Mouse (Mus musculus) hindbrain, embryonic 16.5 days (tissue): ENCODE data around the gene Nebl. TPM values are rescaled to one million over a fixed set of nuclear protein-coding genes. Genes with fewer than 3 reads are reported as not detected.
A peak's percentile ranks its signal among the peaks of the same experiment; 100 is the strongest.

Experiments used
- ATAC-seq: fragments of 200-750 bp; cut with Nextera tagmentation; 2 replicates; pipeline ENCODE4 v1.8.0; 2017; ENCODE audit warnings: moderate TSS enrichment, moderate library complexity
- H3K27ac ChIP-seq: fragments of 300-500 bp; sonication (generic); 2 replicates; pipeline ENCODE4 v1.5.1; 2014; ENCODE audit warnings: low read depth, mild to moderate bottlenecking, control low read depth, low read length, moderate library complexity
- H3K27me3 ChIP-seq: fragments of 300-500 bp; sonication (generic); replicated peaks from 2 replicates; pipeline ENCODE4 v1.6.1; 2014; ENCODE audit warnings: low read length; ENCODE audit not compliant: control insufficient read depth, insufficient read depth
- H3K36me3 ChIP-seq: fragments of 300-500 bp; sonication (generic); 2 replicates; pipeline ENCODE4 v1.6.1; 2014; ENCODE audit warnings: mild to moderate bottlenecking, low read length, moderate library complexity, mixed read lengths; ENCODE audit not compliant: control insufficient read depth, insufficient read depth
- H3K4me1 ChIP-seq: fragments of 300-500 bp; sonication (generic); 2 replicates; pipeline ENCODE4 v1.6.1; 2014; ENCODE audit warnings: low read depth, low read length; ENCODE audit not compliant: control insufficient read depth, insufficient read depth
- H3K4me2 ChIP-seq: fragments of 300-500 bp; sonication (generic); 2 replicates; pipeline ENCODE4 v1.6.1; 2014; ENCODE audit warnings: mild to moderate bottlenecking, low read length, control low read depth, moderate library complexity
- H3K4me3 ChIP-seq: fragments of 300-500 bp; sonication (generic); 2 replicates; pipeline ENCODE4 v1.5.1; 2014; ENCODE audit warnings: mild to moderate bottlenecking, low read length, control low read depth, moderate library complexity
- H3K9ac ChIP-seq: fragments of 300-500 bp; sonication (generic); 2 replicates; pipeline ENCODE4 v1.6.1; 2014; ENCODE audit warnings: low read depth, mild to moderate bottlenecking, control low read depth, low read length, moderate library complexity
- H3K9me3 ChIP-seq: fragments of 300-500 bp; sonication (generic); 2 replicates; pipeline ENCODE4 v1.6.1; 2014; ENCODE audit warnings: mild to moderate bottlenecking, low read length, moderate library complexity; ENCODE audit not compliant: control insufficient read depth
- WGBS: fragments of 180-500 bp; shearing (Covaris S2); extraction: QIAGEN DNeasy Blood & Tissue Kit; methylation state at CpG from one replicate; pipeline ENCODE4 v1.1.7; 2014; 5-methylcytosine and 5-hydroxymethylcytosine counted together
- polyA plus RNA-seq: library from polyadenylated mRNA; unstranded; fragments of >200 nt; fragmentation: Nextera tagmentation; extraction: Ambion mirVana; gene quantifications from 2 replicates; pipeline ENCODE4 v1.2.1, GENCODE M21; 2015

The Nebl gene
- polyA plus RNA-seq, 1 experiment from 2014 or later: 16.4 TPM

DNA sequence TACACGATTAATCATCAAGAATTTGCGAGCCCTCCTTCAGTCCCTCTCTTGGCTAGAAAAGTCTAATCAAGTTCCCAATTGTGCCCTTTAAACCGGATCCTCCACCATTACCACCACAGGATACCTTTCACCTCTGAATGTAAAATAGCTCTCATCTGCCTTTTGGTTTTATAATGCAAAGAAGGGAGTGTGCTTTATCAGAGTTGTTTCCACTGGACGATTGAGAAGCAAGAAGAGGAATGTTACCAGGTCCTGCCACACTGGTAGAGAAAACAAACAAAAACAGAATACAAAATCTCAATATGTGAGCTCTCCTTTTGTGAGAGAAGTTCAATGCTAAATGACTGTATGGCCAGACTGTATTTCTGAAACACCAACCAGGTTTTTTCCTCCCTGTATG lies 127.7 kb downstream of the Nebl start:
- H3K36me3 ChIP-seq: no peaks in the 10 kb centered on the region
- H3K27ac ChIP-seq: no peak overlapping the region
- H3K4me1 ChIP-seq: no peaks in the 10 kb centered on the region
- no peak overlapping the region for H3K9ac ChIP-seq
- WGBS: 61% methylated on average over 4 of the region's 4 CpGs
- no peak overlapping the region for H3K4me3 ChIP-seq
- H3K27me3 ChIP-seq: no peaks in the 10 kb centered on the region
- no peak overlapping the region for H3K4me2 ChIP-seq
- no peak for ATAC-seq
- H3K9me3 ChIP-seq: no peaks in the 10 kb centered on the region

- no peaks in the 10 kb centered on the region for H3K4me1 ChIP-seq
- no peak; the same call in 1 of the 2 replicates for ATAC-seq
- H3K36me3 ChIP-seq: no peaks in the 10 kb centered on the region
- H3K9ac ChIP-seq: no peak overlapping the region
- 52% methylated on average over 2 of the region's 2 CpGs for WGBS
- no peaks in the 10 kb centered on the region for H3K9me3 ChIP-seq
- H3K27ac ChIP-seq: no peak overlapping the region
- no peak overlapping the region for H3K4me2 ChIP-seq
- H3K4me3 ChIP-seq: no peak overlapping the region
- no peaks in the 10 kb centered on the region for H3K27me3 ChIP-seq
Measured at GRCm38 (mm10) chr2:17600652-17601051, 130.6 kb downstream of the Nebl start.

GRCm38 (mm10) chr2:17599860-17600259 lies 131.4 kb downstream of the Nebl start:
- Histone ChIP-seq H3K9ac (no peak overlapping the region), H3K4me2 (no peak overlapping the region), H3K27me3 (no peaks in the 10 kb centered on the region), H3K36me3 (no peaks in the 10 kb centered on the region), H3K4me1 (no peaks in the 10 kb centered on the region), H3K4me3 (no peak overlapping the region), H3K27ac (no peak overlapping the region), H3K9me3 (no peaks in the 10 kb centered on the region)
- no peak for ATAC-seq
- WGBS: 45% methylated on average over 4 of the region's 4 CpGs

- ATAC-seq: no peak
- WGBS: 53% methylated on average over 2 of the region's 2 CpGs
- H3K27ac ChIP-seq: no peak overlapping the region
- no peaks in the 10 kb centered on the region for H3K36me3 ChIP-seq
- no peaks in the 10 kb centered on the region; the same call in 1 of the 2 replicates for H3K9me3 ChIP-seq
- no peak overlapping the region for H3K4me3 ChIP-seq
- no peaks in the 10 kb centered on the region for H3K4me1 ChIP-seq
- H3K9ac ChIP-seq: no peak overlapping the region
- H3K27me3 ChIP-seq: no peaks in the 10 kb centered on the region
- no peak overlapping the region for H3K4me2 ChIP-seq
Measured at GRCm38 (mm10) chr2:17597932-17598331, 133.3 kb downstream of the Nebl start.

GRCm38 (mm10) chr2:17589669-17590068 lies 141.6 kb downstream of the Nebl start:
- Histone ChIP-seq H3K36me3 (no peaks in the 10 kb centered on the region), H3K9me3 (no peaks in the 10 kb centered on the region; the same call in 1 of the 2 replicates), H3K27ac (no peak overlapping the region), H3K9ac (no peak overlapping the region), H3K4me1 (no peaks in the 10 kb centered on the region), H3K4me2 (no peak overlapping the region), H3K27me3 (no peaks in the 10 kb centered on the region), H3K4me3 (no peak overlapping the region)
- WGBS: 95% methylated on average over 3 of the region's 3 CpGs
- no peak for ATAC-seq

GRCm38 (mm10) chr2:17585329-17585992 lies 145.8 kb downstream of the Nebl start:
- ATAC-seq: no peak
- H3K36me3 ChIP-seq: no peaks in the 10 kb centered on the region
- no peak overlapping the region for H3K27ac ChIP-seq
- H3K9me3 ChIP-seq: no peaks in the 10 kb centered on the region
- no peak overlapping the region for H3K4me2 ChIP-seq
- 91% methylated on average over 6 of the region's 6 CpGs for WGBS
- H3K27me3 ChIP-seq: no peaks in the 10 kb centered on the region
- H3K4me1 ChIP-seq: no peaks in the 10 kb centered on the region
- H3K4me3 ChIP-seq: no peak overlapping the region
- no peak overlapping the region for H3K9ac ChIP-seq

DNA sequence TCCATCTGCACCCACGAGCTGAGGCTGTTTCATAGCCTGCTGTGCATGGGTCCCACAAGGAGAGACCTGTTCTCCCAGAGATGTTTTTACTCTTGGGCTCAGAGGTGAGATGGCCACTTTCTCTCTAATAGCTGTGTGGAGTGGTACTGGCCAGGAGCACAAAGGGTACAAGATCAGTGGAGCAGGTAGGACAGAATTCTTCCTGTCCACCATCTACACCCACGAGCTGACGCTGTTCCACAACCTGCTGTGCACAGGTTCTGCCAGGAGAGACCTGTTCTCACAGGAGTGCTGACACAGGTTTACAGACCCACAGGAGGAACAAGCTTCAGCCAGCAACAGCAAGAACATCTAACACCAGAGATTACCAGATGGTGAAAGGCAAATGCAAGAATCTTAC lies 155.6 kb downstream of the Nebl start:
- Histone ChIP-seq H3K27ac (no peak overlapping the region), H3K36me3 (no peaks in the 10 kb centered on the region), H3K9me3 (no peaks in the 10 kb centered on the region; the same call in 1 of the 2 replicates), H3K9ac (no peak overlapping the region), H3K4me2 (no peak overlapping the region), H3K27me3 (no peaks in the 10 kb centered on the region), H3K4me1 (no peaks in the 10 kb centered on the region), H3K4me3 (no peak overlapping the region)
- WGBS: 70% methylated on average over 3 of the region's 3 CpGs
- ATAC-seq: no peak

DNA sequence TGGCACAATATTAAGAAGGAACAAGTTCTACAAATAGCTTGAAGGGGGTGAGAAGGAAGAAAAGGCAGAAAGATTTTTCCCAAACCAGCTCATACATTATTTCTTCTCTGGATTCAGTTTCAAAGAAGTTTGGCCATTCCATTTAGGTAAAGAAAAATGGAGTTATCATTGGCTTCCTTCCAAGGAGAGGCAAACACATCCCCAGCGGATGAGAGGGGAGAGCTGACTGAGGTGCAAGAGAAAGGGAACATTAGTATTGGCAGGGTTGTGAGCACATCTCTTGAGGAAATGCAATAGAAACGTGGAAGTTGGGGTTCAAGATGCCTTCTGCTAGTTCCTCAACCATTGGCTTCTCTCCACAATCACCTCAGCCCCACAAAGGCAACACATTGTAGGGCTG lies 159.5 kb downstream of the Nebl start:
- WGBS: 45% methylated on average over 2 of the region's 2 CpGs
- no peak overlapping the region for H3K9ac ChIP-seq
- no peaks in the 10 kb centered on the region for H3K4me1 ChIP-seq
- H3K4me2 ChIP-seq: no peak overlapping the region
- no peak overlapping the region for H3K4me3 ChIP-seq
- no peaks in the 10 kb centered on the region for H3K9me3 ChIP-seq
- H3K27me3 ChIP-seq: no peaks in the 10 kb centered on the region
- H3K27ac ChIP-seq: no peak overlapping the region
- H3K36me3 ChIP-seq: no peaks in the 10 kb centered on the region
- no peak for ATAC-seq

DNA sequence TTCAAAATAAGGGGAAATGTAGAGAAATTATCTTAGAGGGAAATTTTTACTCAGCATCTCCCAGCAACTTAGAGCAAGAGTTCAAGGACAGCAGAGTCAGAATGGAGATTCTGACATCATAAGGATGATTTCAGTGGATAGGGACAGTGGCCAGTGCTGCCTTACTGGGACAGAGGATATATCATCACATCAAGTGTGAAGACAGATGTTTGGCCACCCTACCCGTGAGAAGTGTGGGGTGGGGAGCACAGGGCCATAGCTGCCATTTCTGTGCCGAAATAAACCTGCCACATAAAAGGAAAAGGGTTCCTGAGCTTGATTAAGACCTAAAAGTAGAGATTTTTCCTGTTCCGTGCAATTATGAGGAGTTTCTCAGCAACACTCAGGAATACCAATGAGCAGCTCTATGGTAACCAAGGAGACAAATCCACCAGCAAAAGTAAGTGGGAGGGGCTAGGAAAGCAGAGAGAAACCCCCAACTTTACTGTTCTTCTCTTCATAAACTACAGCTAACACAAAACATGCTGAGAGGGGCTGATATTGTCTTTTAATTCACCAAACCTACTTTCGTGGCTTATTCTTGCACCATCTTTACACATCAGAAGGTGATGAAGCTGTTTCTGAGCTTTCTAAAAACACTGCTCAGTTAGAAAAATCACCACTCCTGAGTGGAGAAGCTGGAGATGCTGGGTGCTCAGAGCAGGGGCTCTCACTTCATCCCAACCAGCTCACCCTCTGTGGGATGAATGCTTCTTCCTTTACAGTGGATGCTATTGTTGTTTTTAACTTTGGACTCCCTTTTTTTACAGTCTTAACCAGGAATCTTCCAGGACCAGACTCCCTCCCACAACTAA lies 172.1 kb downstream of the Nebl start:
- peak; percentile 78 for ATAC-seq
- peaks cover 6% of the 10 kb centered on the region; the same call in 1 of the 2 replicates for H3K4me1 ChIP-seq
- H3K4me2 ChIP-seq: no peak overlapping the region
- H3K9ac ChIP-seq: no peak overlapping the region
- H3K4me3 ChIP-seq: no peak overlapping the region
- no peaks in the 10 kb centered on the region for H3K36me3 ChIP-seq
- H3K27ac ChIP-seq: no peak overlapping the region
- WGBS: 27% methylated on average over 4 of the region's 4 CpGs
- no peaks in the 10 kb centered on the region for H3K9me3 ChIP-seq
- no peaks in the 10 kb centered on the region for H3K27me3 ChIP-seq
